Mouse (Mus musculus): ENCODE measurements around the gene Ntrk3. TPM values are rescaled to one million over a fixed set of nuclear protein-coding genes. Genes with fewer than 3 reads are reported as not detected.

The Ntrk3 gene
- polyA plus RNA-seq, 1 experiment from 2014 or later: 2.2 TPM

- WGBS: 83% methylated on average over 2 of the region's 2 CpGs
Measured at GRCm38 (mm10) chr7:78680871-78681270, 56.9 kb downstream of the Ntrk3 start.

GRCm38 (mm10) chr7:78669407-78669806 is 68.4 kb downstream of the Ntrk3 start:
- 94% methylated on average over 16 of the region's 16 CpGs for WGBS
- Histone ChIP-seq H3K4me1 (ENCODE audit: control insufficient read depth, insufficient read depth, low read length) (no peaks in the 10 kb centered on the region), H3K27me3 (ENCODE audit: control insufficient read depth, insufficient read depth, low read length) (no peaks in the 10 kb centered on the region), H3K4me2 (ENCODE audit: low read depth, low read length) (no peak overlapping the region), H3K9me3 (replicated peaks; ENCODE audit: control insufficient read depth, low read length) (no peaks in the 10 kb centered on the region), H3K36me3 (replicated peaks; ENCODE audit: control insufficient read depth, insufficient read depth, low read depth, low read length) (no peaks in the 10 kb centered on the region), H3K27ac (replicated peaks; ENCODE audit: low read depth, low read length) (no peak overlapping the region), H3K4me3 (ENCODE audit: low read depth, low read length) (no peak overlapping the region), H3K9ac (replicated peaks; ENCODE audit: low read length) (no peak overlapping the region)
- ATAC-seq (replicated peaks; ENCODE audit: insufficient number of reproducible peaks, low FRiP score, low TSS enrichment, low read depth) (no peak), DNase-seq (ENCODE audit: low spot score) (no peak)

More at GRCm38 (mm10) chr7:78680871-78681270, 56.9 kb downstream of the Ntrk3 start:
- no peaks in the 10 kb centered on the region for H3K4me1 ChIP-seq (ENCODE audit: control insufficient read depth, insufficient read depth, low read length)
- H3K9ac ChIP-seq (replicated peaks; ENCODE audit: low read length): no peak overlapping the region
- DNase-seq (ENCODE audit: low spot score) (no peak), ATAC-seq (replicated peaks; ENCODE audit: insufficient number of reproducible peaks, low FRiP score, low TSS enrichment, low read depth) (no peak)
- H3K4me2 ChIP-seq (ENCODE audit: low read depth, low read length): no peak overlapping the region
- H3K4me3 ChIP-seq (ENCODE audit: low read depth, low read length): no peak overlapping the region
- H3K27me3 ChIP-seq (ENCODE audit: control insufficient read depth, insufficient read depth, low read length): no peaks in the 10 kb centered on the region
- no peak overlapping the region for H3K27ac ChIP-seq (replicated peaks; ENCODE audit: low read depth, low read length)
- H3K36me3 ChIP-seq (replicated peaks; ENCODE audit: control insufficient read depth, insufficient read depth, low read depth, low read length): no peaks in the 10 kb centered on the region
- no peaks in the 10 kb centered on the region for H3K9me3 ChIP-seq (replicated peaks; ENCODE audit: control insufficient read depth, low read length)

- H3K4me2 ChIP-seq (ENCODE audit: low read depth, low read length): no peak overlapping the region
- no peak for DNase-seq (ENCODE audit: low spot score)
- no peak overlapping the region for H3K9ac ChIP-seq (replicated peaks; ENCODE audit: low read length)
- 95% methylated on average over 6 of the region's 6 CpGs for WGBS
- no peak for ATAC-seq (replicated peaks; ENCODE audit: insufficient number of reproducible peaks, low FRiP score, low TSS enrichment, low read depth)
- no peaks in the 10 kb centered on the region for H3K27me3 ChIP-seq (ENCODE audit: control insufficient read depth, insufficient read depth, low read length)
- no peak overlapping the region for H3K27ac ChIP-seq (replicated peaks; ENCODE audit: low read depth, low read length)
- H3K4me1 ChIP-seq (ENCODE audit: control insufficient read depth, insufficient read depth, low read length): no peaks in the 10 kb centered on the region
- no peak overlapping the region for H3K4me3 ChIP-seq (ENCODE audit: low read depth, low read length)
- no peaks in the 10 kb centered on the region for H3K36me3 ChIP-seq (replicated peaks; ENCODE audit: control insufficient read depth, insufficient read depth, low read depth, low read length)
- no peaks in the 10 kb centered on the region for H3K9me3 ChIP-seq (replicated peaks; ENCODE audit: control insufficient read depth, low read length)
Measured at GRCm38 (mm10) chr7:78668916-78669315, 68.9 kb downstream of the Ntrk3 start.

DNA sequence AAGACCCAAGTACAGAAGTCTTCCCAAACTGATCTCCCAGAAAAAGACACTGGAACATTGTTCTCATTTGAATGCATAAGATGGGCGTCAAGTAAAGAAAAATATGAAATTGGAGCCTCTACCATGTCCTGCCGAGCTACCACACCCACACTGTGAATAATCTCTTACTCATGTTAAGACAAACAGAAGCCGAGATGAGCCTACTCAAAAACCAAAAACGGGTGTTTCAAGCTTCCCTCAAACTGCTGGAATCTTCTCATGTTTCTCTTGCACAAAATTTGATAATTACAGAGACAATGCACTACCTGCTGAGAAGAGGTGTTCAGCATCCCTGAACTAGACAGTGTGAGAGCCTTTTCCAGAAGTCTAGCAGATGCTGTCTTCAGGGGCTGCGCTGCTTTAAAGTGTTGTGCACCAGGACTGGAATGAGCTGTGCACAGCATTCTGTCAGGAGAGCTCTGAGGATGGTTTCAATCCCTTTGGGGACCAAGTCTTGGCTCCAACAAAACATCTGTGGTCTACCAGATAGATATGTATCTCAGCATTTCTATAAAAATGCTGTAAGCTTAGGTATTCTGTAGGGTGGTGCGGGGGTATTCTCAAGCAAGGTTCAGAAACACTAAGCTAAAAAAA is 69.7 kb downstream of the Ntrk3 start:
- H3K27ac ChIP-seq (replicated peaks; ENCODE audit: low read depth, low read length): no peak overlapping the region
- H3K4me3 ChIP-seq (ENCODE audit: low read depth, low read length): no peak overlapping the region
- no peak for ATAC-seq (replicated peaks; ENCODE audit: insufficient number of reproducible peaks, low FRiP score, low TSS enrichment, low read depth)
- 86% methylated on average over 6 of the region's 6 CpGs for WGBS
- DNase-seq (ENCODE audit: low spot score): no peak
- no peaks in the 10 kb centered on the region for H3K36me3 ChIP-seq (replicated peaks; ENCODE audit: control insufficient read depth, insufficient read depth, low read depth, low read length)
- H3K9ac ChIP-seq (replicated peaks; ENCODE audit: low read length): no peak overlapping the region
- H3K4me2 ChIP-seq (ENCODE audit: low read depth, low read length): no peak overlapping the region
- H3K27me3 ChIP-seq (ENCODE audit: control insufficient read depth, insufficient read depth, low read length): no peaks in the 10 kb centered on the region
- H3K4me1 ChIP-seq (ENCODE audit: control insufficient read depth, insufficient read depth, low read length): no peaks in the 10 kb centered on the region
- H3K9me3 ChIP-seq (replicated peaks; ENCODE audit: control insufficient read depth, low read length): no peaks in the 10 kb centered on the region

DNA sequence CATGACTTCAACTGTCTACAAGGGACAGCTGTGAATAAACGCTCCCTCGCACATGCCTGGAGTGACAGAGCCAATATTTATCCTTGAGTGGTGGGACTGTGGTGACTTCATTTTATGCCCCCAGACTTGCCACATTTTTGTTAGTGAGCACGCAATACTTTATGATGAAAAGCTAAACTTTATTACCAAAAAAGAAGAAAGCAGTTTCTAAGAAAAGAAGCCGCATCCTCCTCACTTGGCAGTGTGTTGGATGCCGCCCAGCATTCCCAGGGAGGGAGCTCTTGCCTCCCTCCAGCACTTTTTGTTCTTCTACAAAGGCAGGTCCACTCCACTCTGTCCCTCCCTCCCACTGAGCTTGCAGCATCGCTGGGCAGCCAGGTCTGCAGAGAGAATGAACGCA is 77.0 kb downstream of the Ntrk3 start:
- Histone ChIP-seq H3K9ac (replicated peaks; ENCODE audit: low read length) (no peak overlapping the region), H3K4me2 (ENCODE audit: low read depth, low read length) (no peak overlapping the region), H3K4me1 (ENCODE audit: control insufficient read depth, insufficient read depth, low read length) (no peaks in the 10 kb centered on the region), H3K9me3 (replicated peaks; ENCODE audit: control insufficient read depth, low read length) (no peaks in the 10 kb centered on the region), H3K27ac (replicated peaks; ENCODE audit: low read depth, low read length) (no peak overlapping the region), H3K4me3 (ENCODE audit: low read depth, low read length) (no peak overlapping the region), H3K27me3 (ENCODE audit: control insufficient read depth, insufficient read depth, low read length) (no peaks in the 10 kb centered on the region), H3K36me3 (replicated peaks; ENCODE audit: control insufficient read depth, insufficient read depth, low read depth, low read length) (no peaks in the 10 kb centered on the region)
- DNase-seq (ENCODE audit: low spot score) (no peak), ATAC-seq (replicated peaks; ENCODE audit: insufficient number of reproducible peaks, low FRiP score, low TSS enrichment, low read depth) (no peak)
- WGBS: 74% methylated on average over 7 of the region's 7 CpGs

GRCm38 (mm10) chr7:78659846-78660245 is 78.0 kb downstream of the Ntrk3 start:
- no peak overlapping the region for H3K4me3 ChIP-seq (ENCODE audit: low read depth, low read length)
- H3K4me2 ChIP-seq (ENCODE audit: low read depth, low read length): no peak overlapping the region
- WGBS: 86% methylated on average over 2 of the region's 2 CpGs

GRCm38 (mm10) chr7:78658026-78658425 is 79.8 kb downstream of the Ntrk3 start:
- Histone ChIP-seq H3K36me3 (replicated peaks; ENCODE audit: control insufficient read depth, insufficient read depth, low read depth, low read length) (no peaks in the 10 kb centered on the region), H3K9ac (replicated peaks; ENCODE audit: low read length) (no peak overlapping the region), H3K27ac (replicated peaks; ENCODE audit: low read depth, low read length) (no peak overlapping the region), H3K27me3 (ENCODE audit: control insufficient read depth, insufficient read depth, low read length) (no peaks in the 10 kb centered on the region), H3K4me3 (ENCODE audit: low read depth, low read length) (no peak overlapping the region), H3K4me1 (ENCODE audit: control insufficient read depth, insufficient read depth, low read length) (no peaks in the 10 kb centered on the region), H3K4me2 (ENCODE audit: low read depth, low read length) (no peak overlapping the region), H3K9me3 (replicated peaks; ENCODE audit: control insufficient read depth, low read length) (no peaks in the 10 kb centered on the region)
- DNase-seq (ENCODE audit: low spot score) (no peak), ATAC-seq (replicated peaks; ENCODE audit: insufficient number of reproducible peaks, low FRiP score, low TSS enrichment, low read depth) (no peak)
- WGBS: 52% methylated on average over 10 of the region's 10 CpGs

More at GRCm38 (mm10) chr7:78659846-78660245, 78.0 kb downstream of the Ntrk3 start:
- Histone ChIP-seq H3K36me3 (replicated peaks; ENCODE audit: control insufficient read depth, insufficient read depth, low read depth, low read length) (no peaks in the 10 kb centered on the region), H3K9me3 (replicated peaks; ENCODE audit: control insufficient read depth, low read length) (no peaks in the 10 kb centered on the region), H3K27ac (replicated peaks; ENCODE audit: low read depth, low read length) (no peak overlapping the region), H3K4me1 (ENCODE audit: control insufficient read depth, insufficient read depth, low read length) (no peaks in the 10 kb centered on the region), H3K9ac (replicated peaks; ENCODE audit: low read length) (no peak overlapping the region), H3K27me3 (ENCODE audit: control insufficient read depth, insufficient read depth, low read length) (no peaks in the 10 kb centered on the region)
- DNase-seq (ENCODE audit: low spot score): no peak
- ATAC-seq (replicated peaks; ENCODE audit: insufficient number of reproducible peaks, low FRiP score, low TSS enrichment, low read depth): no peak

DNA sequence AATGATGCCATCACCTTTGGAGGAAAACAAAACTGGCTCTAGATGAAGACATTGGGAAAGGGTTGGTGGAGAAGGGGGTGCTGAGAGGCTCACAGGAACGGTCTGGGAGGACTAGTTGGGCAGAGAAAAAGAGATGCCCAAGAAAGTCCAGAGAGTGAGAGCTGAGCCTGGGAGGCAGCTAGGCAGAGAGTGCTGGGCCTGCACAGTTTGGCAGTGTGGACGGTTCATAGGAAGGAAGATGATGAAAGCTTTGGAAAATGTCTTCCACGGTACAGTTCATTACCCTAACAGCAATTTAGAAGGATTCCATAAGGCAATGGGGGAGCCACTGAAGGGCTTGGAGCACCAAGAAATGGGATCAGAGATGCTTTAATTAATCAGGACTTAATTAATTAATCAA is 81.6 kb downstream of the Ntrk3 start:
- H3K36me3 ChIP-seq (replicated peaks; ENCODE audit: control insufficient read depth, insufficient read depth, low read depth, low read length): no peaks in the 10 kb centered on the region
- H3K27me3 ChIP-seq (ENCODE audit: control insufficient read depth, insufficient read depth, low read length): no peaks in the 10 kb centered on the region
- no peaks in the 10 kb centered on the region for H3K9me3 ChIP-seq (replicated peaks; ENCODE audit: control insufficient read depth, low read length)
- H3K4me1 ChIP-seq (ENCODE audit: control insufficient read depth, insufficient read depth, low read length): no peaks in the 10 kb centered on the region
- H3K4me2 ChIP-seq (ENCODE audit: low read depth, low read length): no peak overlapping the region
- ATAC-seq (replicated peaks; ENCODE audit: insufficient number of reproducible peaks, low FRiP score, low TSS enrichment, low read depth): no peak
- WGBS: 64% methylated on average over 3 of the region's 3 CpGs
- H3K9ac ChIP-seq (replicated peaks; ENCODE audit: low read length): no peak overlapping the region
- no peak overlapping the region for H3K27ac ChIP-seq (replicated peaks; ENCODE audit: low read depth, low read length)
- no peak overlapping the region for H3K4me3 ChIP-seq (ENCODE audit: low read depth, low read length)
- no peak for DNase-seq (ENCODE audit: low spot score)

Measured in embryonic facial prominence, embryonic 11.5 days (tissue).